Mouse (Mus musculus) left cerebral cortex, adult 11 months (tissue): ENCODE measurements around the gene 1500011B03Rik.

Experiments
- DNase-seq: peaks from one replicate; pipeline ENCODE4 v3.0.0; 2022; ENCODE audit warnings: low spot score

1500011B03Rik gene

GRCm38 (mm10) chr5:114783405-114784163, 39.7 kb downstream of the 1500011B03Rik start:
- DNase-seq = no peak

DNA sequence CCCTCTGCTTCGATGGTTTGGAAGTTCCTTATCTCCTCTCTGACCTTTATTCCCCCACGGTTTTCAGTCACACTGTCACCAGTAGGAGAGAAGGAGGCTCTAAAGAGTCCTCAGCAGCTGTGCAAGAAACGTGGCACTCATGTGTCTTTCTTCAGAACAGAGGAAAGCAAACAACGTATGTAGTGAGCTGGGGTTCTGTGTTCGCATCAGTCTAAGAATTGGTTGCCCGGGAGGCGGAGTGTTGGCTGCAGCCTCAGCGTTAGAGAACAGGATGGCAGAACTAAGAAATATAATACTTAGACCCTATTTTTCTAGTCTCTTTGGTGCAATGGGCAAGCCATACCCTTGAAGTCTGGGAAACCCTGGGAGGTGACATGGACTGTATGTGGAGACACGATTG, 40.3 kb downstream of the 1500011B03Rik start:
- no peak for DNase-seq

DNA sequence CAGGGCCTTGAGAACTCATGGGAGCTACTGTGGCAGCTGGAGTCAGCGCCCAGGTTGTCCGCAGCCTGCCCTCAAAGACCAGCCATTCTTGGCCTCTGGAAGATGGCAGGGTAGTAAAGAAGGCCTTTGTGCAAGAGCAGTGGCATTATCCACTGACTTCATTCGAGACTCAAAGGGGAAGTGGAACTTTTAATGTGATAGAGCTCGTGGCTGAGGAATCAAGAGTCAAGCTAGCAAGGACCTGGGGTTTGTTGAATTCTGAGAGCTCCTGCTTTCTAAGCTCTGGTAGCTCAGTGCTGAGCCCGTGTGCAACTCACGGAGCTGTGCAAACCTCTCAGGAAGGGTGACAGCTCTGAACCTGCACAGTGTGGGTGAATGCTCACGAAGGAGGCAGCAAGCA, 42.4 kb downstream of the 1500011B03Rik start:
- no peak for DNase-seq

- DNase-seq = no peak
Observed at GRCm38 (mm10) chr5:114779956-114780489, 43.2 kb downstream of the 1500011B03Rik start.

DNA sequence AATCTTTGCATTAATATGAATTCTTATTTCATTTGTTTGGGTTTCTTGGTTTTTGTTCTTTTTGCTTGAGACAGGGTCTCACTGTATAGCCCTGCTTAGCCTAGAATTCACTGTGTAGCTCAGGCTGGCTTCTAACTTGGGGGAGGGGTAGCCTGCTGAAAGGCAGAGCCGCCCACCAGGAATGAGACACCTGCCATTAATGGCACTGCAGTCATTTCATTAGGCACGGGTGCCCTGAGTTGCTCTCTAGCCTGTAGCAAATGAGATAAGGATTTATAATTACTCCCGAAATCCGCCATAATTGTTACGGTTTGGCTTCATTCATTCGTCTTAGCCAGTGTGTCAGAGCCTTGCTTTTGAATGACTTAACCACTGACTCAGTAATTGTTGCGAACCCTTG, 47.1 kb downstream of the 1500011B03Rik start:
- no peak for DNase-seq

DNA sequence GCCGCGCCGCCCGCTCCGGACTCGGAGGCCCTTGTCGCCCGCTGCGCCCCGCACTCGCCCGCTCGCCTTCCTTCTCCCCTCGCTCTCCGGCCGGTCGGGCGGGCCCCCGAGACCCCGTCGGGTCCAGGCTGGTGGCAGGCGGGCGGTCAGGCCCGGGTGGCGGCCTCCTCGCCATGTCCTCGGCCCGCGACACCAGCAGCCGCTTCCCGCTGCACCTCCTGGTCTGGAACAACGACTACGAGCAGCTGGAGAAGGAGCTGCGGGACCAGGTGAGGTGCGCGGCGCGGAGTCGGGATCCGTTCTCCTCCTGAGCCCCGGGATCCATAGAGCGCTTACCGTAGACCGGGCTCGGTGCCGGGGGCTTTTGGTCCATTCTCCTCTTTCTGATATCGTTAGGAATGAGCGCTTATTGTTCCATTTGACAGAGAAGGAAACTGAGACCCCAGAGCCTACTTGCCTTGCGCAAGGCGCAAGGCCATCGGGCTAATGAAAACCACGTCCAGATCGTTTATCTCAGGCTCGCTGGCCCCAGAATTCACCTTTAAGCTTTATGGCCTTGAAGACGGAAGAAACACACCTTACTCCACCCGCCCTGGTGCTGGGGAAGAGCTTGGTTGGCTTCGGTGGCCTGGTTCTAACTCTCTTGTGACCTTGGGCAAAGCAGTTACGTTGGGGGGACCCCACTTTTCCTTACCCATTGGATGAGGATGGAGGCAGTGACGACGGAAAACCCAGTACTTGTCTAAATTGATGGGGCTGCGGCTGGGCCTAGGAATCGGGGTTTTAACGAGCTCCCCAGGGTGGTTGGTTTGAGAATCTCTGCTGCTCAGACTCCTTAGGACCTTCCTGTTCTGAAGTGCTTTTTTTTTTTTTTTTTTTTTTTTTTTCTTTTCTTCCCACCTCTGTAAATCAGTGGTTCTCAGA, 48.0 kb downstream of the 1500011B03Rik start, which contains the start of gene Git2:
Gene Git2, minus strand, starts transcription at position 462 of the 924 bp plus-strand sequence.
- no peak for DNase-seq

- DNase-seq = peak; percentile 87
Observed at GRCm38 (mm10) chr5:114774403-114775051, 48.7 kb downstream of the 1500011B03Rik start, which contains the start of gene Ankrd13a. Gene Ankrd13a, plus strand, starts transcription at chr5:114774677.

DNA sequence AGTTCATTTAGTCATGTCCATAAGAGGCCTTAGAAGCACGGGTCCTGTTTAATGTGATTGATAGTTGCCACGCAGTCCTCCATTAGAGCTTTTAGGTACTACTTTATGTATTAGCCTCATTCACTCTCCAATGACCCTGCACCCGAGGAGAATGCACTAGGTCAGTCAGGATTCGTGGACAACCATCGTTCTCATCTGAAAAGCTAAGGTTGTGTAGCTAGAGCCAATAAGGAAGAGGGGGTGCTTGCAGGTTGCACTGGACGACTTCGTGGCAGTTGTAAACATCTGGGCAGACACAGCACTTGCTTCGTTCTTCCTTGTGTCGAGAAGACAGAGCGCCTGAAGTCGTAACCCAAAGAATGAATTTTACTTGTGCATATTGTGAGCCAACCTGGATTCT, 49.5 kb downstream of the 1500011B03Rik start:
- no peak for DNase-seq

GRCm38 (mm10) chr5:114773211-114773710, 50.0 kb downstream of the 1500011B03Rik start:
- DNase-seq = peak; percentile 94

DNA sequence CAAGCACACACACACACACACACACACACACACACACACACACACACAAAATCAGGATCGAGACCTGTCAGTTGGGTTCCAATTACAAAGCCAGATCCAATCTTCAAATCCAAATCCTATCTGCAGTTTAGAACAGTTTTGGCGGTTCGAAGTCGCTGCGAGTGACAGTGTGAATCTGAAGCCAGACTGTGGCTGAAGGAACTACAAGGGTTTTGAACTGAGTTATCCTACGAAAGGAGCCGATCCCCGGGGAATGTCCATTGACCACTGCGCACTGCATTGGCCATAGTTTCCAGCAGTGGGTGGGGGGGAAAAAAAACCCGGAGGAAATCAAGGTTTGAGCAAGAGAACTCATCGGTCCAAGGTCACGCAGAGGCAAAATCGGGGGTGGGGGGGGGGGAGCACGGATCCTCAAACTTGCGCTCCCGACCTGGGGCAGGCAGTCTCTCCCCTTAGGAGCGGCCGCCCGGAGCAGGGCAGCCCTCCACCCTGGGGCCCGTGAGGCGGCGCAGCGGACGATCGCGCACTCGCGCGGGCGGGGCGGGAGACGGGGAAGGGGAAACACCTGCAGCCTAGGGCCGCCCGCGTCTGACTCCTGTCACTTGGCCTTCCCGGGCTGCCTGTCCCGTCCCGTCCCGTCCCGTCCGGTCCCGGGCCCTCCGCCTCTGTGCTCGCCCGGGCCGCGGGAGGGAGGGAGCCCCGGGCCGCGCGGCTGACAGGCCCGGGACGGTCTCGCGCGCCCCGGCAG, 50.6 kb downstream of the 1500011B03Rik start:
- no peak for DNase-seq

DNA sequence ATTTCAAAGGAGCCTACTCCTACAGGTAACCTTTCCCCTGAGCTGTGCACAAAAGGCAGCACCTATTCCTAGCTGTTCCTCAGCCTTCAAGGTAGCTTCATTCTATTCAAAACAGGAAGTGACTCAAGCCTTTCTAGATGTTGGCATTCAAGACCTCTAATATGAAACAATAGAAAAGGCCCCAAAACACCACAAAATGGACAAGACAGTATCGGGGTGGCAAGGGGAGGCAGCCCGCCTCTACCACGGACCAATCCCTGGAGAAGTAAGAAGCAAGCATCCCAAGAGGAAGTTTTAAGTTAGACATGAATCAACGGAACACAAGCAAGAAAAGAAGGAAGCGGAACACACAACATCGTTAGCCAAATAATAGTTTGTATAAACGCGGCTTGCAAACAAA, 51.5 kb downstream of the 1500011B03Rik start:
- DNase-seq = no peak

DNA sequence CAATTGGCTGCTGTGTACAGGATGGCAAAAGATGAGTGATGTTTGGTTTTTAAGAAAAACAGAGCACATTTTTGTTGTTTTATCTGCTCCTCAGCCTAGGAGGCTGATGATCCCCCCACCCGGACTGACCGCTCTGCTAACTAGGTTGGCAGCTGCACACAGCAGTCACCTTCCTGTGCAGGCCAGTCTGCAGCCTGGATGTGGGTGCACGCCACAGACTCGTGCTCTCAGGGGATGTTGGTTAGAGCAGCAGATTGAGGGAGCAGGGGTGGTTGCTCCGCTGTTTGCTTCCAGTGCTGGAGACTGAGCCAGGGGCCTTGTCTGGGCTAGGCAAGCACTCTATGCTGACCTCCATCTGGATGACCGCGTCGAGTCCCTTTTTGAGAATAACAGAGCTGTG, 53.5 kb downstream of the 1500011B03Rik start:
- no peak for DNase-seq

DNA sequence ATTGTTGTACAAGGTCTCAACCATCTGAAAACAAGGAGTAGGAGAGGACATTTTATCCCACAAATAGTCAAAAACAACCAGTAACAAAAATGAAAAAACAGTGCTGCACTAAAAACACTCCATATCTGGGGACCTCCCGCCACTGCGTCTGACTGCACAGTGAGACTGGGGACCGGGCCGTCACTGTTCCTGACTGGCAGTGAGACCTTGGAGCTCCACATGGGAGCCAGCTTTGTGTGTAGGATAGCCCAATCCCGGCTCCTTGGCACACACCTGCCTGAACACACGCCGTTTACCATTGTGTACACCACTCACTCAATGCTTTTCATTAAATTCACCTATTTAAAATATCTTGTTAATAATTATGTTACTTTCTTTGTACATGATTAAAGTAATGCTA, 56.1 kb downstream of the 1500011B03Rik start:
- no peak for DNase-seq

- no peak for DNase-seq
Observed at GRCm38 (mm10) chr5:114766686-114767085, 56.6 kb downstream of the 1500011B03Rik start.

DNA sequence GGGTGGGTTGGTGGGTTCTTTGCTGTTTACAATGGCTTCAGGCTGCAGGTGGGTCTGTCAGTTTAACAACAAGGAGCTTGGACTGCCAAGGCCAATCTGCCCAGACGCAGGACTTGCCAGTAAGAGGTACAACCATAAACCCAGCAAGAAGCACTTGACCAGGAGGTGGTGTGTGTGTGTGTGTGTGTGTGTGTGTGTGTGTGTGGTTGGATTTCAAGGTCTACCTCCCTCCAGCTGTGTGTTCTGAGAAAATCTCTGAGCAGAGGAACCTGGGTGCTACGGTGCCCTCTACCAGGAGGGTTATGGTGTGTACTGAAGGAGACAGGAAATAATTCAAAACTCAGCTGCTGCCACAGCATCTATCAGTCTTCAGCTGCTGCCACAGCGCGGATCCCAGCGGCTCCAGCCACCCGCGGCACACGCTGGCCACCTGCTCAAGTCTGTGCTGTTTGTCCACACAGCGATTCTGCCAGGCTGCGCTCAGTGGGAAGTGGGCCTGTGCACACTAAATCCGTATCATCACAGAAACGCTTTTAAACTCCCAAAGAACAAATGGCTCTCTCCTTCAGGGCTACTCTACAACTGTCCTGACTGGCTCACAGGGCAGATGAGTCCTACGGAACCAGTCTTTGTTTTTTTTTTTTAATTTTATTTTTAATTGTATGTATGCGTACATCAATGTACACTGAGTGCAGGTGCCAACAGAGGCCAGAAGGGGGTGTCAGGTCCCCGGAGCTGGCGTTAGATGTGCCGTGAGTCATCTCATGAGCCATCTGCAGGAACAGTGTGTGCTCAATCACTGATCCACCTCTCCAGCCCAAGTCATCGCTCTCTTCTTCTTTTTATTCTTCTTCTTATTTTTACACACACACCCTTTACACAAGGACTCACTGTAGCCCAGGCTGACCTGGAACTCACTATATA, 58.2 kb downstream of the 1500011B03Rik start:
- DNase-seq = no peak

DNA sequence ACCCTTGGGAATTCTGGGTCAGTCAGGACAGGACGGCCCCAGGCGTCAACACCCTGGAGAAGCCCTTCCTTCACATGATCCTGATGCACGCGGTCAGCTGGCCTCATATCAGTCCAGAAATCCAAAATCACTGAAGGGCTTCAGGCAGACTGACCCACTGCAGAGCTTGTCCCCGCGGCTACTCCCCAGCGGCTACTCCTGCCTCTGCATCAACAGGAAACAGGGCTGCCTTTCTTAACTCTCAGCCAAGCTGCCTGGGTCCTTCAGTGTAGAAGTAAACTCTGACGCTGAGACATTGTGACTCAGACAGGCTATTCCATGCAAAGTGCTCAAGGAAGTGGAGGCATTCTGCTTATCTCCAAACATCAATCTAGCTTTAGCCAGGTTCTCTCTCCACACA, 61.3 kb downstream of the 1500011B03Rik start:
- no peak for DNase-seq

DNA sequence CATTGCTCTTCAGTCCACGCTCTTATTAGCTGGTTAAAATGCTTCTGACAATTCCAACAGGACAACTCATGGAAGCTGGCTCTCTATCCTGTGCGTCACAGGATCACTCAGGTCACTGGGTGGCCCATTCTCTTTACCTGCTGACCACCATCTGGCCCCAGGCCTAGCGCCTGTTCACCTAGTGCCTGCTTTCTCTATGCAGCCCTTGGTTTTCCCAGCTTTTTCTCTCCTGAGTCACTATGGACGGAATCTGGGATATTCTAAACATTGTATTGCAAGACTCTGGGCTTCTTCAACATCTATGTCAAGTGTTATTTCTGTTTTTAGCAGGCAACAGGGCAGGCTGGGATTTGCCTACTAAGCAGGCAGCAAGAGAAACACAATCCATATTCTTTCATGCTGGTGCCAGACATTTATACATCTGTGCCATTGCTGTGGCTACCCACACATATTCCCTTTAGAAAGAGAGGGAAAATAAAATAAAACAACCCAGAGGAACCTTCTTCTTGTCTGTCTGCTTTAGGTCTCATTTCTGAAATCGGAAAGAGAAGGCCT, 63.7 kb downstream of the 1500011B03Rik start:
- no peak for DNase-seq
